In the genomic region with DNA sequence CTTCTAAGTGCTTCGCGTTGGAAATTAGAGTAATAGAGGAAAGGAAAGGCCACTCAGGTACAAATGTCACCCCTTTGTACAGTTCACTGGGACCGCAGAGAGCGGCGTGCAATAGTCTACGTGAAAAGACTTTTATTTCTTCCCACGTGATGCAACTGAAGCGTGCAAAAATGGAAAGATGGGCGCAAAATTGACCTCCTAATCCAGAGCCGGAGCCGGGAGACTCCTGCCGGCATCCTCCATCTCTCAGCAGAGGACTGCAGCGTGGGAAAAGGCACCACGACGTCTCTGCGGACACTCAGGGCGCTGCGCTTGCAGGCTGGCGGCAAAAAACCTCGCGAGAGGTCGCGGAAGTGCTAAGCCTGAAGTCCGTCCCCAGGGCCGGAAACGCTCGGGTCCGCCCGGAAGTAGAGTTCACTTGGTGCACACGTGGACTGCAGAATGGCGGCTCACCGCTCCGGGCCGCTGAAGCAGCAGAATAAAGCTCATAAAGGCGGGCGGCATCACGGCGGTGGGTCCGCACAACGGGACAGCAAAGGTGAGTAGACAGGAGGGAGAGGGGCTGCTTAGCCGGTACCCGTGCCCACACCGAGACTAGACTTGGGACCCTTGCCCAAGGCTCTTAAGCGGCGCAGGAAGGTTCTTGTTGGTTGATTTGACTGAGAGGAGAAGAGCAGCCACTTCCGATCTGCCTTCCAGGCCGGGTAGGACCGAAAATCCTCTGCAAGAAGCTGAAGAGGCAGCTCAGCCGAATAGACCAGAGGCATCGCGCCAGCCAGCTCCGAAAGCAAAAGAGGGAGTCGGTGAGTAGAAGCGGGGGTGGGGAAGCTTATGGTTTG, we compare ENCODE assay signal across 7 mouse cellular contexts. TPM values are rescaled to one million over a fixed set of nuclear protein-coding genes. Genes with fewer than 3 reads are reported as not detected.
DNase-seq lines count a peak whose midpoint lies in the region; ATAC-seq lines count a peak whose summit lies in the region.

A gene (plus strand): TSS at position 394 of the 839 bp plus-strand sequence.

- peak within 1 kb of the TSS; percentile 81 for H3K9ac ChIP-seq in intestine, embryonic 16.5 days (ENCODE audit: low read depth, low read length)
- peak within 1 kb of the TSS; percentile 91 for H3K9ac ChIP-seq in midbrain, embryonic 13.5 days (replicated peaks)

- peak; percentile 80 for ATAC-seq in intestine, embryonic 16.5 days
- ATAC-seq in midbrain, embryonic 13.5 days = peak; percentile 85

- H3K27me3 ChIP-seq in intestine, embryonic 16.5 days (replicated peaks; ENCODE audit: control insufficient read depth, insufficient read depth, low read length) = no peaks in the 10 kb centered on the region
- H3K27me3 ChIP-seq in limb, embryonic 10.5 days (ENCODE audit: low read depth, poor library complexity, severe bottlenecking) = no peaks in the 10 kb centered on the region
- H3K27me3 ChIP-seq in midbrain, embryonic 13.5 days = no peaks in the 10 kb centered on the region

- no peaks in the 10 kb centered on the region for H3K9me3 ChIP-seq in intestine, embryonic 16.5 days (ENCODE audit: control insufficient read depth, low read length)
- no peaks in the 10 kb centered on the region for H3K9me3 ChIP-seq in limb, embryonic 10.5 days (replicated peaks)
- H3K9me3 ChIP-seq in midbrain, embryonic 13.5 days = no peaks in the 10 kb centered on the region

- H3K36me3 ChIP-seq in intestine, embryonic 16.5 days (ENCODE audit: control insufficient read depth, insufficient read depth, low read length) = peaks cover 11% of the 10 kb centered on the region
- H3K36me3 ChIP-seq in limb, embryonic 10.5 days = peaks cover 40% of the 10 kb centered on the region
- peaks cover 30% of the 10 kb centered on the region for H3K36me3 ChIP-seq in midbrain, embryonic 13.5 days

- peak within 1 kb of the TSS; percentile 96 for H3K4me2 ChIP-seq in intestine, embryonic 16.5 days (ENCODE audit: low read depth, low read length)
- peak within 1 kb of the TSS; percentile 83 for H3K4me2 ChIP-seq in midbrain, embryonic 13.5 days (replicated peaks)

- H3K4me1 ChIP-seq in intestine, embryonic 16.5 days (ENCODE audit: control insufficient read depth, insufficient read depth, low read length) = peaks cover 21% of the 10 kb centered on the region
- peaks cover 30% of the 10 kb centered on the region for H3K4me1 ChIP-seq in limb, embryonic 10.5 days
- H3K4me1 ChIP-seq in midbrain, embryonic 13.5 days (replicated peaks) = peaks cover 40% of the 10 kb centered on the region

- DNase-seq in adrenal gland, adult 8-10 months = peak; percentile 87
- DNase-seq in embryo, embryonic 11.5 days (ENCODE audit: low read depth, low spot score) = peak; percentile 87
- DNase-seq in gastrocnemius, postnatal 4 days (ENCODE audit: low spot score in 2 of 2) = peak; percentile 85 to 91
- DNase-seq in limb, embryonic 10.5 days (ENCODE audit: low spot score) = peak; percentile 94
- DNase-seq in spleen, adult 12 weeks (ENCODE audit: low spot score) = peak; percentile 75

- peak within 1 kb of the TSS; percentile 87 for H3K27ac ChIP-seq in intestine, embryonic 16.5 days (ENCODE audit: low read length)
- H3K27ac ChIP-seq in limb, embryonic 10.5 days = peak within 1 kb of the TSS; percentile 88
- H3K27ac ChIP-seq in midbrain, embryonic 13.5 days = peak within 1 kb of the TSS; percentile 94

- WGBS in intestine, embryonic 16.5 days = under 1% methylated on average over 54 of the region's 54 CpGs
- WGBS in limb, embryonic 10.5 days = under 1% methylated on average over 54 of the region's 54 CpGs
- under 1% methylated on average over 54 of the region's 54 CpGs for WGBS in midbrain, embryonic 13.5 days

- peak within 1 kb of the TSS; percentile 79 for H3K4me3 ChIP-seq in intestine, embryonic 16.5 days (ENCODE audit: low read length)
- H3K4me3 ChIP-seq in limb, embryonic 10.5 days = peak within 1 kb of the TSS; percentile 82
- peak within 1 kb of the TSS; percentile 91 for H3K4me3 ChIP-seq in midbrain, embryonic 13.5 days (replicated peaks)

RNA-seq across cellular contexts. Expression of the gene that starts here (rescaled TPM):
- 10 to 100 TPM; 40.9 to 45.4 (median 41.3) TPM for total RNA-seq in adrenal gland, adult 8-10 months (2022)
- total RNA-seq in gastrocnemius, postnatal 4 days (2021) = 10 to 100 TPM; 28.6 to 30.4 TPM
- 44.0 and 48.1 TPM in 2 replicates for polyA plus RNA-seq in intestine, embryonic 16.5 days (2015; fragmentation: Nextera tagmentation; extraction: Ambion mirVana)
- 55.3 and 61.4 TPM in 2 replicates for polyA plus RNA-seq in limb, embryonic 10.5 days (2016; fragmentation: Nextera tagmentation; extraction: Ambion mirVana)
- 28.1 and 32.1 TPM in 2 replicates for polyA plus RNA-seq in midbrain, embryonic 13.5 days (2015; fragmentation: Nextera tagmentation; extraction: Ambion mirVana)

Comparison
In these comparisons a context has a peak if more than half of its experiments do, and no peak if none do; other contexts are left out.
1. Peak in every context shown above with its lines: DNase-seq, ATAC-seq, H3K4me3 ChIP-seq and H3K27ac ChIP-seq.